Mouse (Mus musculus) ZHBTc4 (cell line): ENCODE results near the gene Samd4b.

Source experiments
- DNase-seq: peaks from one replicate; pipeline ENCODE4 v3.0.0-alpha.2; 2011; ENCODE audit warnings: low read depth, low spot score

The Samd4b gene

GRCm38 (mm10) chr7:28597642-28598446, at the start of gene Samd4b, which contains the start of gene Pak4:
Gene Samd4b (minus strand): TSS chr7:28598144.
Gene Pak4 (minus strand): TSS chr7:28598185.
- peak; percentile 99 for DNase-seq

DNA sequence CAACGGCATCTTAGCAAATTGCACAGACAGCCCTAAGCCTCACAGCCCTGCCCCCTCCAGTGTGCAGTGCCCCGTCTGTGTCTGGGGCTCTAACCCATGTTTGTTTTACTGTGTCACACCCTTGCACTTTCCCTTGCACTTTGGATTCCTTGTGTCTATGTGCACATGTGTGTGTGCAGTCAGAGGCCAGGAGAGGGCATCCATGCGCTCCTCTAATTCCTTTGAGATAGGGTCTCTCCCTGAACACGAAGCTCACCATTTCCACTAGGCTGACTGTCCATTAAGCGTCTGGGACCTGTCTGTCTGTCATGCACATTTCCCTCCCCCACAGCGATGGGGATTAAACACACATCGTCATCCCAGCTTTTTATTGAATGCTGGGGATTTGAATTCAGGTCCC, 49.1 kb upstream of the Samd4b start:
- DNase-seq = peak; percentile 48

DNA sequence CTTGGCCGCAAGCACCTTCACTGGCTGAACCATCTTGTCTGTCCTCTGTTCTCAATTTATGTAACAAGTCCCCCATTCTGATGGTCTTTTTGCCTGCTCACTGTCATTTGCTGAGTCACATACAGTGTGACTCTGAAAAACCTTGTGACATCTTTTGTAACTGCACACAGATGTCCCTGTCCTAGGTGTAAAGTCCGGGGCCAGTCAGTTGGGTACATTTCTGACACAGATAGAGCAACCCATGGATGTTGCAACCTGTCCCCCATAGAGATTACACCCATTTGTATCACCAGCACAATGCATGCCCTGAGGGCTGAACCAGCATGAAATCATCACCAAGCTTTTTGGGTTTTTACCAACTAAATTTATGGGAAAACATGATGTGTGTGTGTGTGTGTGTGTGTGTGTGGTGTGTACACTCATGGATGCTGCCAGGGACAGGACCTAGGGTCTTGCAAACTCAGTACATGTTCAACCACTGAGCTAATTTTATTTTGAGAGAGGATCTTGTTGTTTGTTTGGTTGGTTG, 48.1 kb upstream of the Samd4b start:
- DNase-seq = no peak

DNA sequence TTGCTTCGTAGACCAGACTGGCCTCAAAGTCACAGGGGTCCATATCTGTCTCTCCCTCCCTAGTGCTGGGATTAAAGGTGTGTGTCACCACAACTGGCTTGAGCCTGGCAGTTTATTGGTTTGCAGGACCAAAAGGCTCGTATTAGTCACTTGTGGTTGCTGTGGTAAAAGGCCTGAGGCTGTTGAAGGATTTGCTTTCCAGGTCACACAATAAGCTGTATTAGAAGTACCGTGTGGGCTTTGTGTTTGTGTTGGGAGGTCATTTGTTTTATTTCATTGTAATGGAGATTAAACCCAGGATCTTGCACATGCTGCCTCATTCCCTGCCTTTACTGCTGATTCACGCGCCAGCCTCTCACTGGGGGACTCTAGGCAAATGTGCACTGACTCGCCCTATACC, 47.4 kb upstream of the Samd4b start:
- peak; percentile 72 for DNase-seq

DNA sequence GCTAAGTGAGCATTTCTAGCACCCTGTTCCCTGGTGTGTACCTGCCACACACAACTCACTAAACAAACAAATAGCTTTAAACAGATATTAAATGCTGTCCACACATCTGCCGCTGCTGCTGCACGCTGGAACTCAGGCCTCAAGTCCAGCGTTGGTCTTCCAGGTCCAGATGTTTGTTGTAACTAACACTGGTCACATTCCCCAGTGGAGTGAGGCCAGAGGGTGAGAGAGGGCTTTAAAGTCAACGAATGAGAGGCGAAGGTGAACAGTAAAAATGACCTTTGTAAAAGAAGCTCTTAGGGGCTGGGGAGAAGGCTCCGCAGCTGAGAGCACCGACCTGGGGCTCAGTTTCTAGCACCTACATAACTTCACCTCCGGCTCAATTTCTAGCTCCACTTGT, 43.6 kb upstream of the Samd4b start:
- no peak for DNase-seq

- DNase-seq = peak; percentile 58
Observed at GRCm38 (mm10) chr7:28637511-28637910, 39.6 kb upstream of the Samd4b start.

- no peak for DNase-seq
Observed at GRCm38 (mm10) chr7:28634128-28634527, 36.2 kb upstream of the Samd4b start.

GRCm38 (mm10) chr7:28631073-28631472, 33.1 kb upstream of the Samd4b start, which contains the start of gene Acp7:
Gene Acp7 (minus strand): TSS chr7:28631332.
- no peak for DNase-seq

DNA sequence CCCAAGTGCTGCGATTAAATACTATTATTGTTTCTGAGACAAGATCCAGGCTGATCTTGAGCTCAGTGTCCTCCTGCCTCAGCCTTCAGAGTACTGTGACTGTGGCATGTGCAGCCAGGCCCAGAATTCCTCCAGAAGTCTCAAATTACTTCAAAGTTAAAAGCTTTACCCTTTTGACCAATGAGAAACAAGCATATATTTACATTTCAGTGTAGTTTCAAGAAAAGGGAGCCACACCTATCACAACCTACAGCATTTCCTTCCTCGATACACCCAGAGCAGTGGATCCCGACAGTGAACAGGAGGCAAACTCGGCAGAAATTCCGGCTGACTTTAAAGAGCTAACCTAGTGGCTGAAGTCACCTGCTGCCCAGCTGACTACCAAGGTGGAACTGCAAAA, 26.8 kb upstream of the Samd4b start:
- peak; percentile 82 for DNase-seq

DNA sequence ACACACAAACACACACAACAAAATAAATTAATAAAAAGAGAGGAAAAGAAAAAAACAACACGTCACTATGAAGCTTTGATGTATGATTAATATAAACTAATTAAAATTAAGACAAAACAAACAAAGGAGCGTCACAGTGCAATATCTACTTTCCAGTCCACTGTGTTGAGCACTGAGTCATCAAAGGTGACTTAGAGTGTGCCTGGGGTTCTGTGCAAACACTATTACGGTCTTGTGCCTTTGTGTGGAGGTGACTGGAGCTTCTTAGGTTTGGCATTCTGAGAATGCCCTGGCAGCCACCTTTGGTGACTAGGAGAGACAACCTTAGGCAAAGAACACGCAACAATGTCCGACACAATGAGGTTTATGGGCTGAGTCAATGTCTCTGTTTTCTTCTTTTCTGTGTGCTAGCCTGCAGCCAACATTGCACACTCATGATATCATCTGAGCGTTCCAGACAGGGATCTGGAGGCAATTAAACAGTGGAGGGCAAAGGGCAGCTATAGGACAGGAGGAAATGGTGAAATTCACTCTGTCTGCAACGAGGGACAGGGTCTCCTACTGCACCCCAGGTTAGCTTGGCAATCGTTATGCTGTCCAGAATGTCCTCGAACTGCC, 21.3 kb upstream of the Samd4b start:
- no peak for DNase-seq

DNA sequence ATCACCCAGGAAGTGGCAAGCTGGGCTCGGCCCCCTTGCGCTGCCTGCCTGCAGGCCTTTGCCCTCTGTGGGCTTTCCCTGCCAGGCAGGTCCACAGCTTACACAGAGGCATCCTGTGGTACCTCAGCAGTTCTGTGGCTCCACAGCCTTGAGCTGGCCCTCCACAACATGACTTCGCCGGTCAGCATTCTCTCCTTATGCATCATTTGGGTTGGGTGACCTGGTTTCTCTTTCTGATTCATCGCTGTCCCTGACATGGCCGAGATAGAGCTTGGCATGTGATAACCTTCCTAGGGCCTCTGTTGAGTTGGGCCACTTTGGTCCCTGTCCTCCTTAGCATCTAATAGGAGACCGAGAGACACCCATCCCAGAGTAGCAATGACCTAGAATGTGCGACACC, 8.0 kb upstream of the Samd4b start:
- no peak for DNase-seq

DNA sequence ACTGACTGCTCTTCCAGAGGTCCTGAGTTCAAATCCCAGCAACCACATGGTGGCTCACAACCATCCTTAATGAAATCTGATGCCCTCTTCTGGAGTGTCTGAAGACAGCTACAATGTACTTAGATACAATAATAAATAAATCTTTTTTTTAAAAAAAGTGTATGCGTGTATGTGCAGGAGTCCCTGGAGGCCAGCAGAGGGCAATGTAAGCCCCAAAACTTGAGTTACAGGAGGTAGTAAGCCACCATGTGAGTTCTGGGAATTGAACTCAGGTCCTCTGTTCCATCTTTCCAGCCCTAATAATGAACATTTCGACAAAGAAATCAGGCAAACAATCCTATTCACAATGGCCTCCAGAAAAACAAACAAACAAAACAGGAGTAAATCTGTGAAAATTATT, 5.8 kb upstream of the Samd4b start:
- DNase-seq = peak; percentile 62

DNA sequence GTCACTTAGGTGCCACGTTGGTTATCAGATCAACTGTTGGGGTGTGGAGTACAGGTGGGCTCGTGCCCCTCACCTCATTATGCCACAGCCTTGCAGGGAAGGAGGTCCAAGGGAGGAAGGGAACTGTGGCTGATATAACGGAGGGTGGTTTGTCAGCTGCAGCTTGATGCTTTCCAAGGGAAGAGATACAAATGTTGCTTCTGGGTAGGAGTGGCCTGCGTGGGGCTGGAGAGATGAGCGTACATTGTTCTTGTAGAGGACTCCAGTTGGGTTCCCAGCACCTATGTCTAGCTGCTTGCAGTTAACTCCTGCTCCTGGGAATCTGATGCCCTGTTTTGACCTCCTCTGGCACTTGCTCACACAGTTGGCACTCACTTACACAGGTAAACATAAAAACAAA, 5.2 kb upstream of the Samd4b start:
- DNase-seq = no peak

DNA sequence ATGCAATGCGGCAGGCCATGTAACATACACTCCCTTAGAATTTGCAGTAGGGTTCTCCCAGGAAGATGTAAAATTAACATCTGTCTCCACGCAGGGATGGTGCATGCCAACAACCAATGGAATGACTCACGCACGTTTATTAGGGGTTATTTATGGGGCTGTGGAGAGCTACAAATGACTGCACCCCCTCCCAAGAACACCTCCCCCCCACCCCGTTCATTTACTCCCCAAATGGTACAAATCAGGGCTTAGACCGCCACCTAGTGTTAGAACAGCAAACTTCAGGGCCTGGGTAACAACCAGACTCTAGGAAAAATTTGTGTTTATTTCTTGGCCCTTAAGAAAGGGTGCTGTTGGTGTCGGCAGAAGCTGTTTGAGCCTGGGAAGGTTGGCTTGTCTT, 3.7 kb upstream of the Samd4b start:
- DNase-seq = peak; percentile 76

DNA sequence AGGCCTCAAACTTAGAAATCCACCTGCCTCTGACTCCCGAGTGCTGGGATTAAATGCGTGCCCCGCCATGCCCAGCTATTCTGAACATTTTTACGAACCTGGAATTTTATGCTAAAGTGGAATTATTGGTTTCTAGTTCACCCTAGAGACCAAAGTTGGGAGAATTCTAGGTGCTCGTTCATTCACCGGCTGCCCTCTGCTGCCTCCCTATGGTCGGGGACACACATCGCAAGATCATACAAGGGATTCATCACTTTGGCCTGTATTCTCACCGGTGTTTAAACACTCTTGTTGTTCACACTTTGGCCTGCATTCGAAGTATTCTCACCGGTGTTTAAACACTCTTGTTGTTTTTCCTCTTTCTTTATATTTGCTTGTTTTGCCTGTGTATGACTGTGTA, 3.1 kb upstream of the Samd4b start:
- peak; percentile 84 for DNase-seq

DNA sequence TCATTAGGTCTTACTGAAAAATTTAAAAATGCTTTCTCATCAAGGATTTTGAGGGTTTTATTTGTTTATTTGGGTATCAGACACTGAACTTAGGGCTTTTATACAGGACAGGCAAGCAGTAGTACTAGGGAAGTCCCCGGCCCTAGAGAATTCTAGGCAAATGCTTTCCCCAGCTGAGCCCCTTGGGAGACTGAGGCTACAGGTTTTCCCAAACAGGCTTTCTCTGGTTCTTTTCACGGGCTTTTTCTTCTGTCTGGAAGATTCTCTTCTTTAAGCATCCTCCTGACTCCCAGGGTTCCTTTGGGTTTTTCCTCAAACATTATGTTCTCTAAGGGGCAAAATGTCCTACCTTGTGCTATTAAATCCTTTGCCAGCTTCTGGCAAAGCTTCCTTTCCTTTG, 1.0 kb upstream of the Samd4b start:
- DNase-seq = no peak

GRCm38 (mm10) chr7:28597277-28597570, 720 bp downstream of the Samd4b start:
- DNase-seq = no peak

GRCm38 (mm10) chr7:28596436-28597276, 1.3 kb downstream of the Samd4b start:
- peak; percentile 95 for DNase-seq

DNA sequence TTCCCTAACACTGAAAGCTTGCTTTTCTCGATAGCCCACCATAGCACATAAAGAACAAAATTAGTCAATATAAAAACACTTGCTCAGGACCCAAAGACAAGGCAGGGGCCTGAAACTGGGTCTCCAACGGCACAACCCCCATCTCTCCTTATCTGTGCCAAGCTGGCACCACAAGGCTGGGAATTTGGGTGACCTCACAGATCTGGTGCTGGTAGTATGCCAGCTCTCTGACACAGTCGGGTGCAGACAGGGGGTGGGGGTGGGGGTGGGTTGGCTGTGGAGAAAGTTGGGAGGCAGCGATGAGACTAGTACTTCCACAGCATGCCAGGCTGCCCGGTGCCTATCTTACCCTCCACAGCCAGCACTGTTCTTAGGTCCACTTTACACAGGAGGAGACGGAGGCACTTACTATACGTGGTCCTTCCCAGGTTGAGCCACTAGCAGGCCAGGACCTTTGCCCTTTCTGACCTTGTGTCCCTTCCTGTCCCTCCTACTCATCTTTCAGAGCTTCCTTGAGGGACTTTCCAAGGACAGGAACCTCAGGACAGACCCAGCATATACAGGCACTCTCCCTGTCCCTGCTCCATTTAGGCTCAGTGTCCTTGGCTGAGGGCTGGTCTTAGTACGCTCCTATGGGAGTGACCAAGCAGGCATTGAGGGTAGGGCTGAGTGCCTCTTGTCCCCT, 2.1 kb downstream of the Samd4b start:
- DNase-seq = no peak

- no peak for DNase-seq
Observed at GRCm38 (mm10) chr7:28593206-28594111, 4.5 kb downstream of the Samd4b start.

GRCm38 (mm10) chr7:28591862-28592261, 6.1 kb downstream of the Samd4b start:
- peak; percentile 38 for DNase-seq
